Mouse (Mus musculus): ENCODE measurements around the gene Gdpd3. TPM values are rescaled to one million over a fixed set of nuclear protein-coding genes. Genes with fewer than 3 reads are reported as not detected.

Gdpd3 gene
- total and polyA plus RNA-seq, 3 experiments, result 1.3 to 1.6 (median 1.5) TPM

GRCm38 (mm10) chr7:126767001-126767400 is 867 bp downstream of the Gdpd3 start:
- Histone ChIP-seq H3K4me1 (ENCODE audit: control insufficient read depth in 1 of 2, insufficient read depth in 2 of 2) (peaks cover 0 to 18% of the 10 kb centered on the region in 2 experiments; a peak in 2 of 4 replicates), H3K9me3 (replicated peaks; ENCODE audit: low read length) (no peaks in the 10 kb centered on the region), H3K36me3 (replicated peaks in 1 of 2; ENCODE audit: control insufficient read depth in 1 of 2, insufficient read depth in 1 of 2, low read length in 1 of 2) (peaks cover 40 to 88% of the 10 kb centered on the region in 2 experiments), H3K79me2 (replicated peaks; ENCODE audit: control insufficient read depth, extremely low read depth, insufficient read depth, poor library complexity, severe bottlenecking) (no peaks in the 10 kb centered on the region), H3K4me2 (ENCODE audit: insufficient read depth, low read depth, poor library complexity, severe bottlenecking) (no peak overlapping the region), H3K4me3 (replicated peaks in 1 of 3; ENCODE audit: low read depth in 2 of 3, low read length in 2 of 3, poor library complexity in 1 of 3) (no peak overlapping the region), H3K27ac (ENCODE audit: insufficient read depth, low read depth) (no peak overlapping the region), H3K27me3 (replicated peaks) (no peaks in the 10 kb centered on the region), H3K9ac (ENCODE audit: insufficient read depth, low read depth) (no peak overlapping the region)
- dilution Hi-C loops (cut with MboI; ENCODE audit: extremely low pct_ligation_motif_present, extremely low pct_unique_long_range_greater_than_20kb, low sequenced_read_pairs) (no loop called here), in situ Hi-C loops (cut with MboI; ENCODE audit: low pct_ligation_motif_present, low pct_unique_long_range_greater_than_20kb, low sequenced_read_pairs) (no loop called here)
- TF ChIP-seq TBP (conservative IDR thresholded peaks at IDR 0.05; ENCODE audit: low read depth, low read length), result no peak
- no peak for DNase-seq (ENCODE audit: extremely low read depth)

DNA sequence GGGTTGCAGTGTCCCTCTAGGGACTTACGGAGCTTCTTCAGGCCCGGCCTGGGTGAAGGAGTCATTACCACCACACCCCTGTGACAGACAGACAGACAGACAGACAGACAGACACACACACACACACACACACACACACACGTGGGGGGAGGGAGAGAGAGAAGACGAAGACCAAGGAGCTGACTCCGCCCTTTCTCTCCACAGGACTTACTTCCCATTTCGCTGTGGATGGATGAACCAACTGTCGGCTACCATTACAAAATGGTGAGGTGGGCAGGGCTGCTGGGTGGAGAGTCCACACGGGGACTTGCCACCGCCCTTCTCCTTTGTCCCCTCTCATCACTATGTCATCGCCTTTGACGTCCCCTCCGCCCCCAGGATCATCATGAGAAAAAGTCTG is 4.7 kb downstream of the Gdpd3 start:
- dilution Hi-C loops (cut with MboI; ENCODE audit: extremely low pct_ligation_motif_present, extremely low pct_unique_long_range_greater_than_20kb, low sequenced_read_pairs), result no loop called here
- Histone ChIP-seq H3K27me3 (replicated peaks) (no peaks in the 10 kb centered on the region), H3K27ac (ENCODE audit: insufficient read depth, low read depth) (no peak overlapping the region), H3K4me1 (ENCODE audit: control insufficient read depth in 1 of 2, insufficient read depth in 2 of 2) (peaks cover under 1 to 26% of the 10 kb centered on the region in 2 experiments; a peak in 2 of 4 replicates), H3K4me2 (ENCODE audit: insufficient read depth, low read depth, poor library complexity, severe bottlenecking) (no peak overlapping the region), H3K4me3 (replicated peaks in 1 of 3; ENCODE audit: low read depth in 2 of 3, low read length in 2 of 3, poor library complexity in 1 of 3) (no peak overlapping the region), H3K36me3 (replicated peaks in 1 of 2; ENCODE audit: control insufficient read depth in 1 of 2, insufficient read depth in 1 of 2, low read length in 1 of 2) (peaks cover 18 to 68% of the 10 kb centered on the region in 2 experiments), H3K79me2 (replicated peaks; ENCODE audit: control insufficient read depth, extremely low read depth, insufficient read depth, poor library complexity, severe bottlenecking) (no peaks in the 10 kb centered on the region), H3K9ac (ENCODE audit: insufficient read depth, low read depth) (no peak overlapping the region), H3K9me3 (replicated peaks; ENCODE audit: low read length) (no peaks in the 10 kb centered on the region)
- no peak for DNase-seq (ENCODE audit: extremely low read depth)
- in situ Hi-C loops (cut with MboI; ENCODE audit: low pct_ligation_motif_present, low pct_unique_long_range_greater_than_20kb, low sequenced_read_pairs), result no loop called here
- TF ChIP-seq MYC (IDR thresholded peaks at IDR 0.05; ENCODE audit: low read depth, low read length), result no peak
- TF ChIP-seq ETS1 (conservative IDR thresholded peaks at IDR 0.05; ENCODE audit: low read depth, low read length), result no peak

- Histone ChIP-seq H3K27me3 (replicated peaks) (no peaks in the 10 kb centered on the region), H3K9me3 (replicated peaks; ENCODE audit: low read length) (no peaks in the 10 kb centered on the region), H3K79me2 (replicated peaks; ENCODE audit: control insufficient read depth, extremely low read depth, insufficient read depth, poor library complexity, severe bottlenecking) (0 out of 2 replicates have a peak, but pooled peaks cover 2% of the 10 kb centered on the region), H3K9ac (ENCODE audit: insufficient read depth, low read depth) (no peak overlapping the region), H3K4me1 (ENCODE audit: control insufficient read depth in 1 of 2, insufficient read depth in 2 of 2) (peaks cover 9 to 40% of the 10 kb centered on the region in 2 experiments; a peak in 3 of 4 replicates), H3K27ac (ENCODE audit: insufficient read depth, low read depth) (no peak overlapping the region), H3K4me2 (ENCODE audit: insufficient read depth, low read depth, poor library complexity, severe bottlenecking) (no peak overlapping the region), H3K4me3 (replicated peaks in 1 of 3; ENCODE audit: low read depth in 2 of 3, low read length in 2 of 3, poor library complexity in 1 of 3) (no peak overlapping the region), H3K36me3 (replicated peaks in 1 of 2; ENCODE audit: control insufficient read depth in 1 of 2, insufficient read depth in 1 of 2, low read length in 1 of 2) (peaks cover 13 to 53% of the 10 kb centered on the region in 2 experiments)
- dilution Hi-C loops (cut with MboI; ENCODE audit: extremely low pct_ligation_motif_present, extremely low pct_unique_long_range_greater_than_20kb, low sequenced_read_pairs), result no loop called here
- in situ Hi-C loops (cut with MboI; ENCODE audit: low pct_ligation_motif_present, low pct_unique_long_range_greater_than_20kb, low sequenced_read_pairs), result no loop called here
- no peak for DNase-seq (ENCODE audit: extremely low read depth)
- TF ChIP-seq ZNF384 (IDR thresholded peaks at IDR 0.05; ENCODE audit: low read depth, low read length), result no peak
- no peak for TF ChIP-seq ZC3H11A (IDR thresholded peaks at IDR 0.05; ENCODE audit: low read depth, low read length)
- no peak for TF ChIP-seq JUND (conservative IDR thresholded peaks at IDR 0.05; ENCODE audit: low read depth, low read length)
- no peak for TF ChIP-seq RCOR1 (conservative IDR thresholded peaks at IDR 0.05; ENCODE audit: low read depth, low read length)
- no peak for TF ChIP-seq MYC (IDR thresholded peaks at IDR 0.05; ENCODE audit: low read depth, low read length)
Measured at GRCm38 (mm10) chr7:126773351-126773750, 7.2 kb downstream of the Gdpd3 start.

Measured in CH12.LX (cell line).